Mouse (Mus musculus) limb, embryonic 11.5 days (tissue): Measurements from ENCODE around the gene Sspn. TPM values are rescaled to one million over a fixed set of nuclear protein-coding genes. Genes with fewer than 3 reads are reported as not detected.
A peak's percentile ranks its signal among the peaks of the same experiment; 100 is the strongest.

Source experiments
- ATAC-seq: fragments of 200-750 bp; cut with Nextera tagmentation; 2 replicates; pipeline ENCODE4 v1.8.0; 2017; ENCODE audit warnings: low read depth; ENCODE audit not compliant: insufficient number of reproducible peaks, low FRiP score, low TSS enrichment
- DNase-seq: peaks from one replicate; pipeline ENCODE4 v3.0.0-alpha.2; 2015; ENCODE audit warnings: low spot score
- H3K27ac ChIP-seq: fragments of 300-500 bp; sonication (generic); replicated peaks from 2 replicates; pipeline ENCODE4 v1.5.1; 2014; ENCODE audit warnings: low read depth, mild to moderate bottlenecking, low read length
- H3K27me3 ChIP-seq: fragments of 300-500 bp; sonication (generic); 2 replicates; pipeline ENCODE4 v1.6.1; 2014; ENCODE audit warnings: mild to moderate bottlenecking, low read length, mixed read lengths; ENCODE audit not compliant: control insufficient read depth, insufficient read depth
- H3K36me3 ChIP-seq: fragments of 300-500 bp; sonication (generic); 2 replicates; pipeline ENCODE4 v1.6.1; 2014; ENCODE audit warnings: mild to moderate bottlenecking, low read length, moderate library complexity, mixed read lengths; ENCODE audit not compliant: control insufficient read depth, insufficient read depth
- H3K4me1 ChIP-seq: fragments of 300-500 bp; sonication (generic); 2 replicates; pipeline ENCODE4 v1.6.1; 2014; ENCODE audit warnings: low read length, mixed read lengths; ENCODE audit not compliant: control insufficient read depth, insufficient read depth
- H3K4me2 ChIP-seq: fragments of 300-500 bp; sonication (generic); 2 replicates; pipeline ENCODE4 v1.6.1; 2014; ENCODE audit warnings: low read depth, mild to moderate bottlenecking, moderate library complexity; ENCODE audit not compliant: severe bottlenecking
- H3K4me3 ChIP-seq: fragments of 300-500 bp; sonication (generic); 2 replicates; pipeline ENCODE4 v1.5.1; 2014; ENCODE audit warnings: low read depth, low read length
- H3K9ac ChIP-seq: fragments of 300-500 bp; sonication (generic); 2 replicates; pipeline ENCODE4 v1.6.1; 2014; ENCODE audit warnings: mild to moderate bottlenecking, low read length
- H3K9me3 ChIP-seq: fragments of 300-500 bp; sonication (generic); 2 replicates; pipeline ENCODE4 v1.6.1; 2016; ENCODE audit warnings: low read length; ENCODE audit not compliant: control insufficient read depth
- WGBS: fragments of 180-500 bp; shearing (Covaris S2); extraction: QIAGEN DNeasy Blood & Tissue Kit; methylation state at CpG from one replicate; pipeline ENCODE4 v1.1.7; 2014; 5-methylcytosine and 5-hydroxymethylcytosine counted together
- polyA plus RNA-seq: library from polyadenylated mRNA; unstranded; fragments of >200 nt; fragmentation: Nextera tagmentation; extraction: Ambion mirVana; gene quantifications from 2 replicates; pipeline ENCODE4 v1.2.1, GENCODE M21; 2014

Gene Sspn
- polyA plus RNA-seq, 1 experiment from 2014 or later, result 4.7 TPM

DNA sequence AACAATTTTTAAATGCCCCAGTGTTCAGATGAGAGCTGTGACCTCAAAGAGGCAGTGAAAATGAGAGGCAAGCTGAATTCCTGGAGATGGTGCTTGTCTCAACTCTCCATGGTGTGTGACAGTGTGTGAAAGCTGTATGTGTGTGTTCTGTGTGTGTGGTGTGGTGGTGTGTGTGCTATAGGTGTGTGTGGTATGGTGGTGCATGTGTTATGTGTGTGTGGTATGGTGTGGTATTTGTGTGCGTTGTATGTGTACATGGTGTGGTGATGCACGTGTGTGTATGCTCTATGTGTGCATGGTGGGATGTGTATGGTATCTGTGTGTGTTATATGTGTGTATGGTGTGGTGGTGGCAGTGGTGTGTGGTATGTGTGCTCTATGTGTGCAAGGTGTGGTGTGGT, 16.0 kb upstream of the Sspn start:
- ATAC-seq (no peak), DNase-seq (no peak)
- H3K4me1 ChIP-seq, result no peaks in the 10 kb centered on the region
- no peaks in the 10 kb centered on the region for H3K36me3 ChIP-seq
- no peak overlapping the region for H3K4me2 ChIP-seq
- 92% methylated on average over 2 of the region's 2 CpGs for WGBS
- no peak overlapping the region for H3K4me3 ChIP-seq
- H3K9me3 ChIP-seq, result no peaks in the 10 kb centered on the region
- no peaks in the 10 kb centered on the region for H3K27me3 ChIP-seq
- H3K9ac ChIP-seq, result no peak overlapping the region
- no peak overlapping the region for H3K27ac ChIP-seq

DNA sequence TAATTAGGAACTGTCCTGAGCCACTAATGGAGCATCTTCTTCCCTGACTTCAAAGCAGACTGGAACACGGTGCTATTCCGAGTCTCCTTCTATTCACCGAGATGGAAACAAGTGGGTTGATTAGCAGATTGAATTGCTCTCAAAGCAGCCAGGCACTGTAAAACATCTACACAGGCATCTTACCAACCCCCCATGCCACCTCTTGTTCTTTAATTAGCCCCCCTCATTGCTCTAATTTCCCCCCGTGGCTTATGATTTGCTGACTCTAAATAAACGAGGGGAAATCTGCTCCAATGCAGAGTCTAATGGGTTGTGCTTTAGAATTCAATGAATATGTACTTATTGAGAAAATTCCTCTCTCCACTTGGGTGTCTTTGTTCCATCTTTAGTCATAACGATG, 15.0 kb upstream of the Sspn start:
- DNase-seq, result no peak
- H3K27ac ChIP-seq, result no peak overlapping the region
- no peaks in the 10 kb centered on the region for H3K9me3 ChIP-seq
- ATAC-seq, result no peak
- no peak overlapping the region for H3K4me3 ChIP-seq
- H3K4me2 ChIP-seq, result no peak overlapping the region
- H3K9ac ChIP-seq, result no peak overlapping the region
- WGBS, result 52% methylated on average over 6 of the region's 6 CpGs
- no peaks in the 10 kb centered on the region for H3K27me3 ChIP-seq
- no peaks in the 10 kb centered on the region for H3K36me3 ChIP-seq
- H3K4me1 ChIP-seq, result no peaks in the 10 kb centered on the region

DNA sequence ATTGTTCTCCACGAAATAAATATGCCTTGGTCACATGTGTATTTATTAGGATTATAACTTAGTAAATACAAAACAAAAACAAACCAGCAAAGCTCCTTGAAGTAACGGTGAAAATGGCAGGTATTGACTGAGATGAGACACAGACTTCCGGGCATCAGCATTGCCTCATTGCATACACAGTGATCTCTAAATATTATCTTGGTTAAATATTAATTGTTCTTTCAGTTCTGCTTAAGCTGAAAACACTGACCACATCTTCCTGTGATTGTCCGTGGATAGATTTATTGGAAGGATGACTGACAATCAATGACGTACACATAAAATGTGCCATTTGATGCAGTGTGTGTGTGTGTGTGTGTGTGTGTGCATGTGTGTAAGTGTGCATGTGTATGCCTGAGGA, 13.2 kb upstream of the Sspn start:
- ATAC-seq (no peak), DNase-seq (no peak)
- no peak overlapping the region for H3K4me3 ChIP-seq
- no peaks in the 10 kb centered on the region for H3K27me3 ChIP-seq
- H3K4me2 ChIP-seq, result no peak overlapping the region
- H3K27ac ChIP-seq, result no peak overlapping the region
- H3K9ac ChIP-seq, result no peak overlapping the region
- WGBS, result 88% methylated on average over 5 of the region's 5 CpGs
- no peaks in the 10 kb centered on the region for H3K9me3 ChIP-seq
- no peaks in the 10 kb centered on the region for H3K4me1 ChIP-seq
- no peaks in the 10 kb centered on the region for H3K36me3 ChIP-seq

- DNase-seq (no peak), ATAC-seq (no peak)
- Histone ChIP-seq H3K27ac (no peak overlapping the region), H3K4me3 (no peak overlapping the region), H3K9ac (no peak overlapping the region), H3K27me3 (no peaks in the 10 kb centered on the region), H3K9me3 (no peaks in the 10 kb centered on the region), H3K4me1 (no peaks in the 10 kb centered on the region), H3K36me3 (no peaks in the 10 kb centered on the region), H3K4me2 (no peak overlapping the region)
- 79% methylated on average over 6 of the region's 6 CpGs for WGBS
These were observed 7.8 kb upstream of the Sspn start for GRCm38 (mm10) chr6:145923594-145923993.

DNA sequence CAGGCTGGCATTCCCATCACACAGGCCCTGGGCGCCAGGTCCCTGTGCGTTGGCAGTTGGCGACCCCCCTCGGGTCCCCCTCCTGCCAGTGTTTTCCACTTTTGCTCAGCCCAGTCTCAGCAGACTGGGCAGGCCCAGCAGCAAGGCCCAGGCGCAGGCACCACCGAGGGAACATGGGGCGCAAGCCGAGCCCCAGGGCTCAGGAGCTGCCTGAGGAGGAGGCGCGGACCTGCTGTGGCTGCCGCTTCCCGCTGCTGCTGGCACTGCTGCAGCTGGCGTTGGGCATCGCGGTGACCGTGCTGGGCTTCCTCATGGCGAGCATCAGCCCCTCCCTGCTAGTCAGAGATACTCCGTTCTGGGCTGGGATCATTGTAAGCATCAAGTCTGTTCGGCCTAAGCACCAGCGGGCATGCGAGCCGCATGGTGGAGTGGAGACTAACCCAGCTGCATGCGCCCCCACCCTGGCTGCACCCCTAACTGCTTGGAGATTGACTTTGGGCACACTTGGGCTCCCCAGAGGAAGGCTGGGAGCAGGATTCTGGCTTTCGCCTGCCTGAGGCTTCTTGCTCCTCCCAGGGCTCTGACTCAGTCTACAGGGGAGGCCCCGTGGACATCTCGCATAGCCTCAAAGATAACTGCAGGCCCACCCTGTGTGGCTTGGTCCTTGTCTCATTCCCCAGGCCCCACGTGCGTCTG, 2.7 kb downstream of the Sspn start:
- peak overlapping the region; percentile 57 for H3K4me2 ChIP-seq
- peak overlapping the region; percentile 79 for H3K9ac ChIP-seq
- no peaks in the 10 kb centered on the region for H3K36me3 ChIP-seq
- H3K4me1 ChIP-seq, result peaks cover 5% of the 10 kb centered on the region
- H3K9me3 ChIP-seq, result no peaks in the 10 kb centered on the region
- no peaks in the 10 kb centered on the region for H3K27me3 ChIP-seq
- peak overlapping the region; percentile 35 for H3K4me3 ChIP-seq
- ATAC-seq (peak; percentile 73), DNase-seq (peak; percentile 79)
- WGBS, result 13% methylated on average over 24 of the region's 28 CpGs
- peak overlapping the region; percentile 63 for H3K27ac ChIP-seq

DNA sequence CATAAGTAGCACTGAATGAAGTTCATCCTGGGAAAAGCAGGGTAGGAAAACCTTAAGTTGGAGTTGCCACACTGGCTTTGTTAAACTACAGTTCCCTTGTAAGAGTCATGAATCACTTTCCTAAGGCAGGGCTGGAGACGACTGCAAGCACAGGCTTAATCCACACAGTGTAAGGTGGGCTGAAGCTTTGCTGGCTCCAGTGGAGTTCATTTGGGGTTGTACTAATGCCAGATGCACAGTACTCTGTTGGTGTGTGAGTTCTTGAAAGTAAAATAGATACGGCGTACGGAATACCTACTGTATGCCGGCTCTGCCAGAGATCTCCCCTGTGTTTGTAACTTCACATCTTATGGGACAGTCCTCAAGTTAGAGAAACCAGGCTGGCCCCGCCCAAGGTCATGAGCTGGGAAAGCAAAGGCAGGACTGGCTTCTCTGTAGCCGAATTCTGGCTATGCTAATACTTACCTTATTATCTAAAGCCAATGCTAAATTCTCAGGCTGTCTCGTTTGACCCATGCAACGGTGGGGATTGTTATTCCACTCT, 3.3 kb downstream of the Sspn start:
- WGBS, result 76% methylated on average over 9 of the region's 9 CpGs
- Histone ChIP-seq H3K4me1 (peaks cover 5% of the 10 kb centered on the region), H3K9me3 (no peaks in the 10 kb centered on the region), H3K36me3 (no peaks in the 10 kb centered on the region), H3K4me2 (peak overlapping the region; percentile 57), H3K27ac (peak overlapping the region; percentile 63), H3K4me3 (peak overlapping the region; percentile 35), H3K9ac (peak overlapping the region; percentile 79), H3K27me3 (no peaks in the 10 kb centered on the region)
- DNase-seq (no peak), ATAC-seq (no peak; the same call in 1 of the 2 replicates)

GRCm38 (mm10) chr6:145935912-145936311, 4.5 kb downstream of the Sspn start:
- no peak overlapping the region for H3K27ac ChIP-seq
- 93% methylated on average over 2 of the region's 2 CpGs for WGBS
- no peak overlapping the region for H3K9ac ChIP-seq
- H3K27me3 ChIP-seq, result no peaks in the 10 kb centered on the region
- peaks cover 5% of the 10 kb centered on the region for H3K4me1 ChIP-seq
- H3K36me3 ChIP-seq, result no peaks in the 10 kb centered on the region
- no peak for ATAC-seq
- DNase-seq, result no peak
- no peak overlapping the region for H3K4me2 ChIP-seq
- H3K9me3 ChIP-seq, result no peaks in the 10 kb centered on the region
- H3K4me3 ChIP-seq, result no peak overlapping the region

DNA sequence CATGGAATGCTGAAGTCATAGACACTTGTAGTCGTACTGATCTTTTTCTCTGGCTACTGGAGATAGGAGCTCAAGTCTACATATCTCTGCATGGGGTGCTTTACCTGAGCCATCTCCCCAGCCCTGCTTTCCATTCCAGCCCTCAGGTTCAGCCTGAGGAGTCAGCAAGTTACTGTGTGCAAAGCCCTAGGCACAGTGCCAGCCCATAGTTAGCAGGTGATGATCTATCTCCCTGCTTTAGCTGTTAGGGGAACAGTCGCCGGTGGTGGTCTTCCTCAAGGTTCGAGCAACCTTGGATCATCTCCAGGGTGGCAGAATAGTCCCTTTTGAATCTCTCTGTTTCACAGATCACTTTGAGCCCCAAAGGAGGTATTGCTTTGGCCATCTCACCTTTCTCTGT, 5.1 kb downstream of the Sspn start:
- H3K27ac ChIP-seq, result no peak overlapping the region
- H3K4me3 ChIP-seq, result no peak overlapping the region
- no peak overlapping the region for H3K4me2 ChIP-seq
- DNase-seq (no peak), ATAC-seq (no peak)
- no peaks in the 10 kb centered on the region for H3K9me3 ChIP-seq
- no peaks in the 10 kb centered on the region for H3K27me3 ChIP-seq
- H3K36me3 ChIP-seq, result no peaks in the 10 kb centered on the region
- WGBS, result 87% methylated on average over 4 of the region's 4 CpGs
- H3K4me1 ChIP-seq, result peaks cover 5% of the 10 kb centered on the region
- no peak overlapping the region for H3K9ac ChIP-seq

GRCm38 (mm10) chr6:145940852-145941251, 9.4 kb downstream of the Sspn start:
- Histone ChIP-seq H3K9ac (no peak overlapping the region), H3K4me2 (no peak overlapping the region), H3K27ac (no peak overlapping the region), H3K4me1 (no peaks in the 10 kb centered on the region), H3K9me3 (no peaks in the 10 kb centered on the region), H3K36me3 (no peaks in the 10 kb centered on the region), H3K4me3 (no peak overlapping the region), H3K27me3 (no peaks in the 10 kb centered on the region)
- DNase-seq (no peak), ATAC-seq (no peak)
- 75% methylated on average over 6 of the region's 6 CpGs for WGBS
